Mouse (Mus musculus): ENCODE measurements at regions not wholly inside any gene's neighbourhood (a gene's known extent, or its start where the extent isn't known, plus 50 kb on each side); places are given as distances from the start of the nearest gene placed in this dataset.

GRCm38 (mm10) chr19:27031030-27031700 lies 145.5 kb downstream of the Gm815 start:
- TF ChIP-seq POLR2A (IDR thresholded peaks at IDR 0.05; ENCODE audit: control insufficient read depth in 1 of 2, insufficient read depth in 1 of 2, low read depth in 1 of 2, low read length in 2 of 2, poor library complexity in 1 of 2) (no peak), USF1 (IDR thresholded peaks at IDR 0.05; ENCODE audit: low read depth, low read length) (no peak), ZKSCAN1 (IDR thresholded peaks at IDR 0.05; ENCODE audit: low read depth, low read length) (no peak), MYB (IDR thresholded peaks at IDR 0.05; ENCODE audit: low read depth, low read length) (no peak), RCOR1 (IDR thresholded peaks at IDR 0.05; ENCODE audit: low read depth, low read length) (no peak), GABPA (IDR thresholded peaks at IDR 0.05; ENCODE audit: low read depth, low read length) (no peak), ETS1 (IDR thresholded peaks at IDR 0.05; ENCODE audit: low read depth, low read length) (no peak), ZC3H11A (IDR thresholded peaks at IDR 0.05; ENCODE audit: low read depth, low read length) (no peak)
- H3K4me1 ChIP-seq (ENCODE audit: control insufficient read depth in 1 of 2, insufficient read depth in 2 of 2, low read length in 2 of 2) = no peaks in the 10 kb centered on the region
- no peaks in the 10 kb centered on the region for H3K36me3 ChIP-seq (ENCODE audit: control insufficient read depth in 1 of 2, insufficient read depth in 2 of 2, low read length in 2 of 2)
- no peaks in the 10 kb centered on the region for H3K9me3 ChIP-seq (replicated peaks; ENCODE audit: insufficient read depth, low read length)
- no peak overlapping the region for H3K9ac ChIP-seq (ENCODE audit: control insufficient read depth, low read depth, low read length, poor library complexity, severe bottlenecking)
- H3K4me3 ChIP-seq (ENCODE audit: control insufficient read depth in 1 of 2, insufficient read depth in 1 of 2, low read depth in 2 of 2, low read length in 2 of 2) = no peak overlapping the region
- H3K27me3 ChIP-seq (ENCODE audit: control insufficient read depth in 1 of 2, insufficient read depth in 2 of 2, low read length in 2 of 2) = no peaks in the 10 kb centered on the region
- DNase-seq (ENCODE audit: low read depth, low spot score) = no peak
- no peak overlapping the region for H3K27ac ChIP-seq (ENCODE audit: control insufficient read depth, low read depth, low read length)
- H3K79me2 ChIP-seq (ENCODE audit: control insufficient read depth, insufficient read depth, low read length, poor library complexity) = no peaks in the 10 kb centered on the region

DNA sequence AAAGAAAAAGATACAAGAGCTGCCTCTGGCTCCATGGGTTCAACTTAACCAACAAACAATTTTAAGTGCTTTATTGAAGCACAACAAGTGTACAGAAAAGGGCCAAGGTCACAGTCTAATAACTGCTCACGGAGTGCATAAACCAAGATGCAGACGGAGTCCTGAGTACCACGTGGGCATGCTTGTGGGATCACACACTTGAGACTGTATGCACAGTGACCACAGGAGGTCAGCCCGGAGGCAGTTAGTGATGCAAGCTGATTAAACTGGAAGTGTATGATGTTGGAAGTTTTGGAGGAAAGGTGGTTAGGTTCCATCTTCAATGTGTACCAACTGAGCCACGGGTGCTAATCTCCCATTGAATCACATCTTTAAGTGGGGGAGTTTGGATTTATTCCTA lies 146.9 kb downstream of the Gm815 start:
- Histone ChIP-seq H3K79me2 (ENCODE audit: control insufficient read depth, insufficient read depth, low read length, poor library complexity) (no peaks in the 10 kb centered on the region), H3K9ac (ENCODE audit: control insufficient read depth, low read depth, low read length, poor library complexity, severe bottlenecking) (no peak overlapping the region), H3K27me3 (ENCODE audit: control insufficient read depth in 1 of 2, insufficient read depth in 2 of 2, low read length in 2 of 2) (no peaks in the 10 kb centered on the region), H3K4me1 (ENCODE audit: control insufficient read depth in 1 of 2, insufficient read depth in 2 of 2, low read length in 2 of 2) (no peaks in the 10 kb centered on the region), H3K9me3 (replicated peaks; ENCODE audit: insufficient read depth, low read length) (no peaks in the 10 kb centered on the region), H3K27ac (ENCODE audit: control insufficient read depth, low read depth, low read length) (no peak overlapping the region), H3K4me3 (ENCODE audit: control insufficient read depth in 1 of 2, insufficient read depth in 1 of 2, low read depth in 2 of 2, low read length in 2 of 2) (no peak overlapping the region), H3K36me3 (ENCODE audit: control insufficient read depth in 1 of 2, insufficient read depth in 2 of 2, low read length in 2 of 2) (no peaks in the 10 kb centered on the region)
- no peak for DNase-seq (ENCODE audit: low read depth, low spot score)
- no peak for TF ChIP-seq TBP (IDR thresholded peaks at IDR 0.05; ENCODE audit: low read depth, low read length)
- TF ChIP-seq USF1 (IDR thresholded peaks at IDR 0.05; ENCODE audit: low read depth, low read length) = no peak
- no peak for TF ChIP-seq ZKSCAN1 (IDR thresholded peaks at IDR 0.05; ENCODE audit: low read depth, low read length)
- TF ChIP-seq ZC3H11A (IDR thresholded peaks at IDR 0.05; ENCODE audit: low read depth, low read length) = no peak
- TF ChIP-seq POLR2AphosphoS5 (IDR thresholded peaks at IDR 0.05; ENCODE audit: borderline replicate concordance, low read depth, low read length) = no peak
- no peak for TF ChIP-seq E2F4 (IDR thresholded peaks at IDR 0.05; ENCODE audit: borderline replicate concordance, low read depth, low read length)
- TF ChIP-seq SMC3 (IDR thresholded peaks at IDR 0.05; ENCODE audit: low read depth, low read length) = no peak
- no peak for TF ChIP-seq POLR2AphosphoS2 (IDR thresholded peaks at IDR 0.05; ENCODE audit: low read length)

GRCm38 (mm10) chr19:27038298-27038697 lies 152.6 kb downstream of the Gm815 start:
- Histone ChIP-seq H3K9me3 (replicated peaks; ENCODE audit: insufficient read depth, low read length) (no peaks in the 10 kb centered on the region), H3K27me3 (ENCODE audit: control insufficient read depth in 1 of 2, insufficient read depth in 2 of 2, low read length in 2 of 2) (no peaks in the 10 kb centered on the region), H3K27ac (ENCODE audit: control insufficient read depth, low read depth, low read length) (no peak overlapping the region), H3K9ac (ENCODE audit: control insufficient read depth, low read depth, low read length, poor library complexity, severe bottlenecking) (no peak overlapping the region), H3K36me3 (ENCODE audit: control insufficient read depth in 1 of 2, insufficient read depth in 2 of 2, low read length in 2 of 2) (no peaks in the 10 kb centered on the region), H3K4me1 (ENCODE audit: control insufficient read depth in 1 of 2, insufficient read depth in 2 of 2, low read length in 2 of 2) (no peaks in the 10 kb centered on the region), H3K79me2 (ENCODE audit: control insufficient read depth, insufficient read depth, low read length, poor library complexity) (no peaks in the 10 kb centered on the region), H3K4me3 (ENCODE audit: control insufficient read depth in 1 of 2, insufficient read depth in 1 of 2, low read depth in 2 of 2, low read length in 2 of 2) (no peak overlapping the region)
- no peak for DNase-seq (ENCODE audit: low read depth, low spot score)
- no peak for TF ChIP-seq HCFC1 (IDR thresholded peaks at IDR 0.05; ENCODE audit: low read depth, low read length)
- no peak for TF ChIP-seq SIN3A (IDR thresholded peaks at IDR 0.05; ENCODE audit: low read length)
- no peak for TF ChIP-seq ZNF384 (IDR thresholded peaks at IDR 0.05; ENCODE audit: low read depth, low read length)
- no peak for TF ChIP-seq MYB (IDR thresholded peaks at IDR 0.05; ENCODE audit: low read depth, low read length)
- no peak for TF ChIP-seq ZC3H11A (IDR thresholded peaks at IDR 0.05; ENCODE audit: low read depth, low read length)
